Mouse (Mus musculus) activated CD4-positive, CD25-positive, alpha-beta regulatory T cell (primary cell): ENCODE results near the gene Tas2r116. TPM values are rescaled to one million over a fixed set of nuclear protein-coding genes. Genes with fewer than 3 reads are reported as not detected.

ENCODE experiments used
- polyA plus RNA-seq, 2 experiments: library from polyadenylated mRNA; unstranded; fragments of 100-300 nt; shearing (Covaris generic); gene quantifications; one replicate each; pipeline ENCODE4 v1.2.1; 2017

Gene Tas2r116
- not detected for polyA plus RNA-seq

DNA sequence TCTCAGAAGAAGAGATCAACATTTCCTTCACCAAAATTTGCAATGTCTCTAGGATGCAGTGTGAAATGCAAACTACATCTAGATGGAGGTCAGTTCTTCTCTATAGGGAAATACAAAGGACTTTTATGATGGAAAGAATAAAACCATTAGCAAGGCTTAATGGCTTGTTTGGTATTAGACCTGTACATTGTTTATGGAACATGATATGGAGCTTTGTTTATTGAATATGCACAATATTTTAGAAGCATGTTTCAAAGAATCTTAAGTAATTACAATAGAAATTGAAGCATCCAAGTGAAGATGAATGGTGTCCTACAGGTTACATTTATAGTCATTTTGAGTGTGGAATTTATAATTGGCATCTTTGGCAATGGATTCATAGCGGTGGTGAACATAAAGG, at the start of gene Tas2r116:
Gene Tas2r116 (plus strand): TSS at position 301 of the 400 bp plus-strand sequence.

DNA sequence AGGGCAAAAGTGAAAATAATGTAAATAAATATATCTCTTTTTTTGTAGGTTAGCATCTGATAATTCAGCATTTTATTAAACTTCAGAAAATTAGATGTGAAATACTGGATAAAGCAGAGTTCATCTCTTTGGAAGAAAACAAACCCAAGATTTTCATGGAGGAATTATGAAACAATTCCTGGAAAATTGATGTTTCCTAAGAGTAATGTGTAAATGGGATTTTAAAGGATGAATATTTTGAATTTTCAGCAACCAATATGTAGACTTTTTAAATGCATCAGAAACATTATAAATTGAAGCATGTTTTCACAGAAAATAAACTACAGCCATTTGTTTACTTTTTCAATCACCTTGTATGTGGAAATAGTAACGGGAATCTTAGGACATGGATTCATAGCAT, 8.4 kb upstream of the Tas2r116 start, which contains the start of gene Tas2r123:
Gene Tas2r123 (plus strand): TSS at position 301 of the 400 bp plus-strand sequence.

DNA sequence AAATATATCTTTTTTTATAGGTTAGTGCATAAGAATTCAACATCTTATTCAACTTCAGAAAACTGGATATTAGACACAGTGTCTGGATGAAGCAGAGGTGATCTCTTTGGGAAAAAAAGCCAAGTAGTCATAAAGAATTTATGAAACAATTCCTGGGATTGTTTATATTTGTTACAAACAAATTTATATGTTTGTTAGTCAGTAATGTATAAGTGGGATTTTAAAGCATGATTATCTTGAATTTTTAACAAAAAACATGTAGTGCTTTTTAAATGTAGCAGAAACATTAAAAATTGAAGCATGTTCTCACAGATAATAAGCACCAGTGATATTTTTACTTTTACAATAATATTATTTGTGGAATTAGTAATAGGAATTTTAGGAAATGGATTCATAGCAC, 12.5 kb downstream of the Tas2r116 start, which contains the start of gene Tas2r110:
Gene Tas2r110 (plus strand): TSS at position 301 of the 400 bp plus-strand sequence.

DNA sequence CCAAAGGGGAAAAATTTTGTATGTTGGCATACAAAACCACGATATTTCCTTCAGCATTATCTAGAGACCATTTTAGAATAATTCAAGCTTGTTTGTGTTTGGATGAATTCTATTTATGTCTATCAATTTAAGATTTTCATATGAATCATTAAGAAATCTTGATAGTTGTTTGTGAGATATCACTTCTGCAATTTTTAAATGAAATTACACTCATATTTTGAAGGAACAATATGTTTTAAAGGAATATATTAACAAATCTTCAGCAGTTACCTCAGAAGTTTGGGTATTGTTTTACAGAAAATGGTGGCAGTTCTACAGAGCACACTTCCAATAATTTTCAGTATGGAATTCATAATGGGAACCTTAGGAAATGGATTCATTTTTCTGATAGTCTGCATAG, 37.5 kb downstream of the Tas2r116 start, which contains the start of gene Tas2r113:
Gene Tas2r113 (plus strand): TSS at position 301 of the 400 bp plus-strand sequence.

Other genes starting within 250 kb of the Tas2r116 start
- not detected for gene A630073D07Rik, start 203.9 kb upstream of the Tas2r116 start, polyA plus RNA-seq
- not detected for gene Tas2r120, start 198.5 kb upstream of the Tas2r116 start, polyA plus RNA-seq
- not detected for gene Tas2r121, start 154.4 kb upstream of the Tas2r116 start, polyA plus RNA-seq
- gene Tas2r122, start 143.5 kb upstream of the Tas2r116 start, polyA plus RNA-seq, result not detected
- gene Tas2r115, start 117.4 kb upstream of the Tas2r116 start, polyA plus RNA-seq, result not detected
- gene Tas2r124, start 100.7 kb upstream of the Tas2r116 start, polyA plus RNA-seq, result not detected
- not detected for gene Tas2r102, start 93.3 kb upstream of the Tas2r116 start, polyA plus RNA-seq
- not detected for gene Tas2r136, start 77.3 kb upstream of the Tas2r116 start, polyA plus RNA-seq
- gene Tas2r117, start 52.6 kb upstream of the Tas2r116 start, polyA plus RNA-seq, result not detected
- gene Tas2r123, start 8.3 kb upstream of the Tas2r116 start, polyA plus RNA-seq, result not detected
- not detected for gene Tas2r110, start 12.6 kb downstream of the Tas2r116 start, polyA plus RNA-seq
- gene Tas2r113, start 37.6 kb downstream of the Tas2r116 start, polyA plus RNA-seq, result not detected
- gene Tas2r125, start 54.2 kb downstream of the Tas2r116 start, polyA plus RNA-seq, result not detected
- under 1 TPM in 1 of 2 experiments, not detected in 1; 0.31 TPM for gene Tas2r129, start 95.7 kb downstream of the Tas2r116 start, polyA plus RNA-seq
- gene Tas2r131, start 102.5 kb downstream of the Tas2r116 start, polyA plus RNA-seq, result not detected
- gene Tas2r109, start 125.5 kb downstream of the Tas2r116 start, polyA plus RNA-seq, result not detected
- gene Tas2r103, start 181.7 kb downstream of the Tas2r116 start, polyA plus RNA-seq, result not detected
- gene Tas2r140, start 200.4 kb downstream of the Tas2r116 start, polyA plus RNA-seq, result not detected
- 10 to 100 TPM; 13.1 to 14.9 TPM for gene Smim10l1, start 249.5 kb downstream of the Tas2r116 start, polyA plus RNA-seq